Mouse (Mus musculus): ENCODE measurements at regions not wholly inside any gene's neighbourhood (a gene's known extent, or its start where the extent isn't known, plus 50 kb on each side); places are given as distances from the start of the nearest gene placed in this dataset.
"Not testable (repeated sequence)": the region's sequence is repeated elsewhere in the genome, so short reads cannot be mapped to it uniquely, and the experiment has no call there.

- Histone ChIP-seq H3K36me3 (no peaks in the 10 kb centered on the region), H3K27ac (replicated peaks) (no peak overlapping the region), H3K4me2 (no peak overlapping the region), H3K4me1 (replicated peaks) (no peaks in the 10 kb centered on the region), H3K9me3 (no peaks in the 10 kb centered on the region), H3K4me3 (no peak overlapping the region), H3K27me3 (no peaks in the 10 kb centered on the region), H3K9ac (no peak overlapping the region)
- ATAC-seq (ENCODE audit: low read depth), result no peak
- 90% methylated on average over 21 of the region's 21 CpGs for WGBS
Observed at GRCm38 (mm10) chr8:8969112-8969950, 279.0 kb upstream of the Arglu1 start.

- Histone ChIP-seq H3K9ac (no peak overlapping the region), H3K4me3 (no peak overlapping the region), H3K27me3 (no peaks in the 10 kb centered on the region), H3K36me3 (no peaks in the 10 kb centered on the region), H3K4me2 (no peak overlapping the region), H3K4me1 (replicated peaks) (no peaks in the 10 kb centered on the region), H3K9me3 (no peaks in the 10 kb centered on the region), H3K27ac (replicated peaks) (no peak overlapping the region)
- WGBS, result 85% methylated on average over 1 of the region's 1 CpGs
- ATAC-seq (ENCODE audit: low read depth), result no peak
Observed at GRCm38 (mm10) chr8:8966658-8967048, 276.3 kb upstream of the Arglu1 start.

- no peak overlapping the region for H3K4me3 ChIP-seq
- no peak overlapping the region for H3K27ac ChIP-seq (replicated peaks)
- no peak overlapping the region for H3K4me2 ChIP-seq
- no peaks in the 10 kb centered on the region for H3K36me3 ChIP-seq
- no peaks in the 10 kb centered on the region for H3K27me3 ChIP-seq
- no peak for ATAC-seq (ENCODE audit: low read depth)
- H3K4me1 ChIP-seq (replicated peaks), result no peaks in the 10 kb centered on the region
- no peak overlapping the region for H3K9ac ChIP-seq
- whole genome bisulfite sequencing, result 9% methylated on average over 10 of the region's 10 CpGs
- no peaks in the 10 kb centered on the region for H3K9me3 ChIP-seq
Observed at GRCm38 (mm10) chr8:8965983-8966657, 275.8 kb upstream of the Arglu1 start.

- no peaks in the 10 kb centered on the region for H3K9me3 ChIP-seq
- H3K4me1 ChIP-seq (replicated peaks), result no peaks in the 10 kb centered on the region
- H3K27me3 ChIP-seq, result no peaks in the 10 kb centered on the region
- no peaks in the 10 kb centered on the region for H3K36me3 ChIP-seq
- H3K27ac ChIP-seq (replicated peaks), result no peak overlapping the region
- WGBS, result 90% methylated on average over 3 of the region's 3 CpGs
- no peak for ATAC-seq (ENCODE audit: low read depth)
- H3K9ac ChIP-seq, result no peak overlapping the region
- no peak overlapping the region for H3K4me3 ChIP-seq
- no peak overlapping the region for H3K4me2 ChIP-seq
Observed at GRCm38 (mm10) chr8:8960221-8960620, 269.9 kb upstream of the Arglu1 start.

- Histone ChIP-seq H3K9ac (no peak overlapping the region), H3K9me3 (no peaks in the 10 kb centered on the region), H3K4me2 (no peak overlapping the region), H3K4me1 (replicated peaks) (no peaks in the 10 kb centered on the region), H3K27me3 (no peaks in the 10 kb centered on the region), H3K36me3 (no peaks in the 10 kb centered on the region), H3K27ac (replicated peaks) (no peak overlapping the region), H3K4me3 (no peak overlapping the region)
- 50% methylated on average over 1 of the region's 1 CpGs for WGBS
- ATAC-seq (ENCODE audit: low read depth), result no peak
Observed at GRCm38 (mm10) chr8:8959787-8960093, 269.4 kb upstream of the Arglu1 start.

GRCm38 (mm10) chr8:8959021-8959786, 268.9 kb upstream of the Arglu1 start:
- Histone ChIP-seq H3K4me3 (no peak overlapping the region), H3K9ac (no peak overlapping the region), H3K4me1 (replicated peaks) (no peaks in the 10 kb centered on the region), H3K36me3 (no peaks in the 10 kb centered on the region), H3K27ac (replicated peaks) (no peak overlapping the region), H3K4me2 (no peak overlapping the region), H3K9me3 (no peaks in the 10 kb centered on the region), H3K27me3 (no peaks in the 10 kb centered on the region)
- WGBS, result 77% methylated on average over 8 of the region's 8 CpGs
- ATAC-seq (ENCODE audit: low read depth), result no peak

- H3K4me1 ChIP-seq (replicated peaks); H3K27me3 ChIP-seq; H3K9me3 ChIP-seq; H3K4me3 ChIP-seq; H3K9ac ChIP-seq; ATAC-seq (ENCODE audit: low read depth); H3K4me2 ChIP-seq; H3K36me3 ChIP-seq; H3K27ac ChIP-seq (replicated peaks): not testable (repeated sequence)
- 83% methylated on average over 8 of the region's 8 CpGs for WGBS
Observed at GRCm38 (mm10) chr8:8958140-8958539, 267.8 kb upstream of the Arglu1 start.

GRCm38 (mm10) chr8:8952212-8952611, 261.9 kb upstream of the Arglu1 start:
- H3K9ac ChIP-seq, result no peak overlapping the region
- H3K36me3 ChIP-seq, result no peaks in the 10 kb centered on the region
- no peak overlapping the region for H3K4me2 ChIP-seq
- peaks cover 18% of the 10 kb centered on the region for H3K4me1 ChIP-seq (replicated peaks)
- WGBS, result 4% methylated on average over 4 of the region's 4 CpGs
- H3K27ac ChIP-seq (replicated peaks), result no peak overlapping the region
- no peaks in the 10 kb centered on the region for H3K27me3 ChIP-seq
- ATAC-seq (ENCODE audit: low read depth), result no peak
- H3K9me3 ChIP-seq, result no peaks in the 10 kb centered on the region
- H3K4me3 ChIP-seq, result no peak overlapping the region

- Histone ChIP-seq H3K4me2 (no peak overlapping the region), H3K4me1 (replicated peaks) (peaks cover 19% of the 10 kb centered on the region), H3K9ac (no peak overlapping the region), H3K36me3 (no peaks in the 10 kb centered on the region), H3K27ac (replicated peaks) (no peak overlapping the region), H3K27me3 (no peaks in the 10 kb centered on the region), H3K9me3 (no peaks in the 10 kb centered on the region), H3K4me3 (no peak overlapping the region)
- ATAC-seq (ENCODE audit: low read depth), result no peak
- WGBS, result 27% methylated on average over 9 of the region's 9 CpGs
Observed at GRCm38 (mm10) chr8:8951186-8951585, 260.9 kb upstream of the Arglu1 start.

- no peak overlapping the region for H3K4me2 ChIP-seq
- H3K36me3 ChIP-seq, result no peaks in the 10 kb centered on the region
- H3K4me3 ChIP-seq, result no peak overlapping the region
- no peaks in the 10 kb centered on the region for H3K27me3 ChIP-seq
- H3K4me1 ChIP-seq (replicated peaks), result peaks cover 19% of the 10 kb centered on the region
- H3K9me3 ChIP-seq, result no peaks in the 10 kb centered on the region
- peak overlapping the region; percentile 61 for H3K27ac ChIP-seq (replicated peaks)
- ATAC-seq (ENCODE audit: low read depth), result peak; percentile 76
- WGBS, result 46% methylated on average over 7 of the region's 7 CpGs
- no peak overlapping the region for H3K9ac ChIP-seq
Observed at GRCm38 (mm10) chr8:8947516-8948161, 257.3 kb upstream of the Arglu1 start.

GRCm38 (mm10) chr8:8942991-8943390, 252.7 kb upstream of the Arglu1 start:
- 40% methylated on average over 6 of the region's 6 CpGs for WGBS
- peaks cover 14% of the 10 kb centered on the region for H3K4me1 ChIP-seq (replicated peaks)
- no peaks in the 10 kb centered on the region for H3K27me3 ChIP-seq
- H3K9ac ChIP-seq, result no peak overlapping the region
- no peaks in the 10 kb centered on the region for H3K36me3 ChIP-seq
- no peak for ATAC-seq (ENCODE audit: low read depth)
- H3K4me3 ChIP-seq, result no peak overlapping the region
- H3K9me3 ChIP-seq, result no peaks in the 10 kb centered on the region
- H3K27ac ChIP-seq (replicated peaks), result no peak overlapping the region
- H3K4me2 ChIP-seq, result no peak overlapping the region

- Histone ChIP-seq H3K9ac (no peak overlapping the region), H3K9me3 (no peaks in the 10 kb centered on the region), H3K4me3 (no peak overlapping the region), H3K36me3 (no peaks in the 10 kb centered on the region), H3K27ac (replicated peaks) (no peak overlapping the region), H3K27me3 (no peaks in the 10 kb centered on the region), H3K4me2 (no peak overlapping the region), H3K4me1 (replicated peaks) (0 out of 2 replicates have a peak, but pooled peaks cover 5% of the 10 kb centered on the region)
- WGBS, result 47% methylated on average over 4 of the region's 4 CpGs
- peak; percentile 37; the same call in 1 of the 2 replicates for ATAC-seq (ENCODE audit: low read depth)
Observed at GRCm38 (mm10) chr8:8940899-8941298, 250.6 kb upstream of the Arglu1 start.
